Mouse (Mus musculus) cerebellum, adult 2 months (tissue): ENCODE measurements around the gene Gab2.
A peak's percentile ranks its signal among the peaks of the same experiment; 100 is the strongest.

ENCODE experiments used
- CTCF ChIP-seq: fragments of 200-500 bp; IDR thresholded peaks from 2 replicates; pipeline ENCODE4 v1.5.1; 2011; ENCODE audit warnings: low read depth, mild to moderate bottlenecking, control low read depth, low read length, moderate library complexity, borderline replicate concordance; ENCODE audit not compliant: insufficient read depth
- POLR2A ChIP-seq: fragments of 200-500 bp; IDR thresholded peaks from 2 replicates; pipeline ENCODE4 v1.6.1; 2011; ENCODE audit warnings: low read length, control low read depth, borderline replicate concordance; ENCODE audit not compliant: insufficient read depth

GRCm38 (mm10) chr7:97331726-97332666, 250.6 kb downstream of the Gab2 start, which contains the start of the genes Usp35 and Kctd21:
- TF ChIP-seq POLR2A (peak; percentile 55; the same call in 1 of the 2 replicates), CTCF (no peak)
